Mouse (Mus musculus): ENCODE data around the gene Cd84.
"Not testable (repeated sequence)": the region's sequence is repeated elsewhere in the genome, so short reads cannot be mapped to it uniquely, and the experiment has no call there.

GRCm38 (mm10) chr1:171811048-171811447 is 28.4 kb upstream of the Cd84 start:
- not testable (repeated sequence) for TF ChIP-seq POLR2A (IDR thresholded peaks at IDR 0.05; ENCODE audit: low read depth, low read length); CTCF (conservative IDR thresholded peaks at IDR 0.05; ENCODE audit: insufficient read depth, insufficient read length, low read depth, low read length)
